Mouse (Mus musculus) liver, embryonic 15.5 days (tissue): ENCODE measurements around the gene Mafg. TPM values are rescaled to one million over a fixed set of nuclear protein-coding genes. Genes with fewer than 3 reads are reported as not detected.

ENCODE experiments used
- ATAC-seq: fragments of 200-750 bp; cut with Nextera tagmentation; 2 replicates; pipeline ENCODE4 v1.8.0; 2017; ENCODE audit warnings: moderate number of reproducible peaks, mild to moderate bottlenecking, moderate library complexity; ENCODE audit not compliant: insufficient read depth
- H3K27ac ChIP-seq: fragments of 300-500 bp; sonication (generic); replicated peaks from 2 replicates; pipeline ENCODE4 v1.5.1; 2015; ENCODE audit warnings: mild to moderate bottlenecking, inconsistent platforms
- H3K27me3 ChIP-seq: fragments of 300-500 bp; sonication (generic); 2 replicates; pipeline ENCODE4 v1.6.1; 2015; ENCODE audit warnings: mild to moderate bottlenecking, inconsistent platforms
- H3K36me3 ChIP-seq: fragments of 300-500 bp; sonication (generic); replicated peaks from 2 replicates; pipeline ENCODE4 v1.6.1; 2015; ENCODE audit warnings: moderate library complexity, mild to moderate bottlenecking, inconsistent platforms
- H3K4me1 ChIP-seq: fragments of 300-500 bp; sonication (generic); replicated peaks from 2 replicates; pipeline ENCODE4 v1.6.1; 2015; ENCODE audit warnings: inconsistent platforms
- H3K4me2 ChIP-seq: fragments of 300-500 bp; sonication (generic); 2 replicates; pipeline ENCODE4 v1.6.1; 2015; ENCODE audit warnings: moderate library complexity, mild to moderate bottlenecking, inconsistent platforms
- H3K4me3 ChIP-seq: fragments of 300-500 bp; sonication (generic); replicated peaks from 2 replicates; pipeline ENCODE4 v1.5.1; 2015; ENCODE audit warnings: mild to moderate bottlenecking, inconsistent platforms
- H3K9ac ChIP-seq: fragments of 300-500 bp; sonication (generic); 2 replicates; pipeline ENCODE4 v1.6.1; 2015; ENCODE audit warnings: moderate library complexity, mild to moderate bottlenecking, inconsistent platforms
- H3K9me3 ChIP-seq: fragments of 300-500 bp; sonication (generic); replicated peaks from 2 replicates; pipeline ENCODE4 v1.6.1; 2016; ENCODE audit warnings: inconsistent platforms
- WGBS: fragments of 180-500 bp; shearing (Covaris S2); methylation state at CpG from one replicate; pipeline ENCODE4 v1.1.7; 2015; ENCODE audit warnings: mixed read lengths; ENCODE audit not compliant: insufficient replicate concordance; 5-methylcytosine and 5-hydroxymethylcytosine counted together
- polyA plus RNA-seq: library from polyadenylated mRNA; unstranded; fragments of >200 nt; fragmentation: Nextera tagmentation; extraction: Ambion mirVana; gene quantifications from 2 replicates; pipeline ENCODE4 v1.2.1, GENCODE M21; 2015

Mafg gene
- polyA plus RNA-seq, 1 experiment from 2014 or later: 37.6 TPM

- H3K4me1 ChIP-seq: peaks cover 39% of the 10 kb centered on the region
- peaks cover 62% of the 10 kb centered on the region for H3K36me3 ChIP-seq
- H3K4me2 ChIP-seq: peak within 1 kb of the TSS; percentile 60
- no peaks in the 10 kb centered on the region for H3K9me3 ChIP-seq
- peaks cover 18% of the 10 kb centered on the region for H3K27me3 ChIP-seq
- H3K4me3 ChIP-seq: peak within 1 kb of the TSS; percentile 38
- H3K9ac ChIP-seq: peak within 1 kb of the TSS; percentile 26; the same call in 1 of the 2 replicates
- H3K27ac ChIP-seq: peak within 1 kb of the TSS; percentile 57; the same call in 1 of the 2 replicates
- peak; percentile 16; the same call in 1 of the 2 replicates for ATAC-seq
- 21% methylated on average over 45 of the region's 45 CpGs for WGBS
Observed at GRCm38 (mm10) chr11:120608241-120609034, 25.0 kb downstream of the Mafg start, which contains the start of gene Npb. Npb (plus strand) TSS chr11:120608477.

DNA sequence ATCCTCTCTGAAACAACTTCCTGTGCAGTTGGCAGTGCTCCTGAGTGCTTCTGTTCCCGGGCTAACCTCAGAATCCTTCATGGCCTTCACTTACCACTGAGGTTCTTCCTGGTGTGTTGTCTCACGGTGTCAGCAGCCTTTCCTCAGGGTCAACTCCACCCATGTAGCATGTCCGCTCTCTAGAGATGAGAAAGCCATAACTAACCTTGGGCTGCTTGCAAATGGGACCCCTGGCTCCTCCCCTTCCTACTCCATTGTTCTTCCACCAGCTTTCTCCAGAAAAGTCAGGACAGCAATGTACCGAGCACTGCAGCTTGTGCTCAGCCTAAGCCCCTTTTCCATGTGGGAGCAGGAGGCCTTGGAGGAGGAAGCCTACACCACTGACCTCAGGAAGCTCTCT is 26.6 kb downstream of the Mafg start:
- Histone ChIP-seq H3K4me3 (no peak overlapping the region), H3K36me3 (peaks cover 63% of the 10 kb centered on the region), H3K4me1 (peaks cover 49% of the 10 kb centered on the region), H3K4me2 (no peak overlapping the region), H3K27ac (no peak overlapping the region), H3K9ac (no peak overlapping the region), H3K9me3 (no peaks in the 10 kb centered on the region), H3K27me3 (peaks cover 18% of the 10 kb centered on the region)
- 66% methylated on average over 4 of the region's 4 CpGs for WGBS
- ATAC-seq: no peak

DNA sequence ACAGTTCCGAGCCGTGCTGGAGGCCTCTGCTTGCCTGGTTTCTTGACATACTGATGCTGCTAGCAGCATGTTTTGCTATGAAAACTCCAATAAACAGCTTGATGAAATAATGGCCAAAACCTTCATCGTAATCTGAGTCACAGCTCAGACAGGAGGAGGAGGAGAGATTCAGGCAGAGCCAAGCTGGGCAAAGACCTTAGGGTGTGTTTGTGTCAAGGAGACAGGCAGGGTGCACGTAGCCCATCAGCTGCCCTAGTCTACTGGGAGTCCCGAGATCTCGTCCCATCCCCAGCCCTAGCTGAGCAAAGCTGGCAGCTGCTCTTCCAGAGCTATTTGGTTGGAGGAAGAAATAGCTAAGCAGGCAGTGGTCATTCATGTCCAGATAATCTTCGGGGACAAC is 27.7 kb downstream of the Mafg start:
- Histone ChIP-seq H3K36me3 (peaks cover 60% of the 10 kb centered on the region), H3K27me3 (peaks cover 18% of the 10 kb centered on the region), H3K4me3 (no peak overlapping the region), H3K4me1 (peaks cover 53% of the 10 kb centered on the region), H3K9me3 (no peaks in the 10 kb centered on the region), H3K27ac (no peak overlapping the region), H3K4me2 (no peak overlapping the region), H3K9ac (no peak overlapping the region)
- no peak for ATAC-seq
- WGBS: 80% methylated on average over 7 of the region's 7 CpGs

DNA sequence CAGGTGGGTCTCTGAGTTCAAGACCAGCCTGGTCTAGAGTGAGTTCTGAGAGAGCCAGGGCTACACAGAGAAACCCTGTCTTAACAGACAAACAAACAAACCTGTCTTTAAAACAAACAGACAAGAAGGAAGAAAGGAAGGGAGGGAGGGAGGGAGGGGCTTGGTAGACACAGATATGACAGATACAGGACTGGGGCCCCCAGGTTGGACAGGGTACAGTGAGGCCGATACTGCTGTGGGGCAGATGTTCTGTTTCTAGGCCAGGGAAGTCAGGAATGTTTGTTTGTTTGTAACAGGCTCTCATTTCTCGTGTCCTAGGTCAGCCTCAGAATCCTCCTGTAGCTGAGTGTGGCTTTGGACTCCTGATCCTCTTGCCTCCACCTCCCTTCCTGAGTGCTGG is 29.9 kb downstream of the Mafg start:
- H3K4me3 ChIP-seq: no peak overlapping the region
- peak overlapping the region; percentile 54 for H3K4me2 ChIP-seq
- WGBS: 13% methylated on average over 2 of the region's 2 CpGs

DNA sequence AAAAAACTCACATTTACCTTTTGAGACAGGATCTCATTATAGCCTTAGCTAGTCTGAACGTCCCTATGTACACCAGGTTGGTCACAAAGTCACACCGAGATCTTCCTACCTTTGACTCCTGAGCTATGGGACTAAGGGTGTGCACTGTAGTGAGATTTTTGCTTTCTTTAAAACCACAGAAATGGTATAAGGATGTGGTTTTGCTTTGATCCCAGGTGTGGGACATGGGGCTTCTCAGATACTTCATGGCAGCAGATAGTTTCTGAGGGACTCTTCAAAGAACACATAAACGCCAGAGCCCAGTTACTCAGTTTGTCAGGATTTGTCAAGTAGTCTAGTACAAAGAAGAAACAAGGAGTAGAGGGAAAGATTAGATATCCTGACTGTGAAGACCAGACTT is 32.7 kb downstream of the Mafg start:
- Histone ChIP-seq H3K27me3 (no peaks in the 10 kb centered on the region), H3K9me3 (no peaks in the 10 kb centered on the region), H3K4me3 (no peak overlapping the region), H3K27ac (0 out of 2 replicates have a peak overlapping the region, but pooled peaks have one; percentile 3), H3K9ac (no peak overlapping the region), H3K4me1 (peaks cover 76% of the 10 kb centered on the region), H3K36me3 (peaks cover 65% of the 10 kb centered on the region), H3K4me2 (no peak overlapping the region)
- ATAC-seq: no peak
- WGBS: 80% methylated on average over 3 of the region's 3 CpGs

More for the DNA sequence above, 29.9 kb downstream of the Mafg start:
- H3K27ac ChIP-seq: peak overlapping the region; percentile 64
- H3K9ac ChIP-seq: peak overlapping the region; percentile 33; the same call in 1 of the 2 replicates
- peak; percentile 50; the same call in 1 of the 2 replicates for ATAC-seq
- H3K9me3 ChIP-seq: no peaks in the 10 kb centered on the region
- H3K27me3 ChIP-seq: peaks cover 12% of the 10 kb centered on the region
- H3K36me3 ChIP-seq: peaks cover 52% of the 10 kb centered on the region
- peaks cover 60% of the 10 kb centered on the region for H3K4me1 ChIP-seq

- Histone ChIP-seq H3K9me3 (no peaks in the 10 kb centered on the region), H3K9ac (peak overlapping the region; percentile 66), H3K4me2 (peak overlapping the region; percentile 95), H3K4me3 (peak overlapping the region; percentile 99), H3K27ac (peak overlapping the region; percentile 97), H3K27me3 (no peaks in the 10 kb centered on the region), H3K4me1 (peaks cover 77% of the 10 kb centered on the region), H3K36me3 (peaks cover 64% of the 10 kb centered on the region)
- WGBS: 42% methylated on average over 17 of the region's 17 CpGs
- no peak for ATAC-seq
Observed at GRCm38 (mm10) chr11:120598990-120599549, 34.3 kb downstream of the Mafg start.

GRCm38 (mm10) chr11:120598283-120598989 is 35.0 kb downstream of the Mafg start, which contains the start of the genes Alyref and Anapc11:
Alyref (minus strand) TSS chr11:120598365.
Anapc11 (plus strand) TSS chr11:120598421.
- H3K9me3 ChIP-seq: no peaks in the 10 kb centered on the region
- ATAC-seq: peak; percentile 98
- WGBS: under 1% methylated on average over 88 of the region's 88 CpGs

DNA sequence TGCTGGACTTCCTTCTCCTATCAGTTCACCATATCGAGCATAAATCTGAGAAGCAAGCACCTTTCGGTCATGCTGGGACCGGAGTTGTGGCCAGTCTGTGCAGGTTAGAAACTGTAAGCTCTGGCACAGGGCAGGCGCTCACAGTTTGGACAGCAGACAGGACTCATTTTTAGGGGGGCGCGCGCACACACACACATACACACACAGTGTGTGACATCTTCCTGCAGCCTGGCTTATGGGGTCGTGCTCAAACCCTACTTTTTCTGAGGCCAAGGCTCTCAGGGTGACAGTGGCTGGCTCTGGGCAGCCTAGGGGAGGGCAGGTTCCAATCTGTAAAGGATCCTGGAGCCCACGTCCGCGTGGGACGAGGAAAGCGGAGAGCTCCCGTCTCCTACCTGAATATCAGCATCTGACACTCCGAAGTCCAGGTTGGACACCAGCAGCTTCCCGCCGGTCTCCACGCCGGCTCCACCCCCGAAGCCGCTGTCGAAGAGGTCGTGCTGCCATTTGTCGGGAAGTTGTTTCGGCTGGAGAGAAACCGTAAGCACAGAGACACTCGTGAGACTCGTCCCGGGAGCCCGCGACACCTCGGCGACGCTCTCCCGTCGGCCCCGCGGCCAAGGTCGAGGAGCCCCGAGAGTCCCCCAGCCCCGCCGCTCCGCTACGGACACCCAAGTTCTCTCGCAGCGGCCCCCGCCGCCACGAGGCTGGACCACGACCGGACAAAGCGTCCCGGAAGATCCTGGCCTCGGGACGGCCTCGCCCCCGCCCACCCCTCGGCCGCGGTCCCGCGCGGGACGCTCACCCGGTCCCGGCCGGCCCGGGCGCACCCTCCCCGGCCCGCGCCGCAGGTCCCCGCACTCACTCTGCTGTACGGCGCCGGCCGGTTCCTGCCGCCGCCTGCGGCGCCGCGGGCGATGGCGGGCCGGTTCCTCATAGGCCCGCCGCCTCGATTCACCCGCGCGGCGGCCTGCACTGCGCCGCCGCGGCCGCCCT is 35.9 kb downstream of the Mafg start:
- Histone ChIP-seq H3K27ac (peak overlapping the region; percentile 97), H3K4me2 (peak overlapping the region; percentile 95), H3K27me3 (no peaks in the 10 kb centered on the region), H3K4me1 (peaks cover 62% of the 10 kb centered on the region), H3K36me3 (peaks cover 64% of the 10 kb centered on the region), H3K9me3 (no peaks in the 10 kb centered on the region), H3K4me3 (peak overlapping the region; percentile 99), H3K9ac (peak overlapping the region; percentile 98)
- 2% methylated on average over 99 of the region's 99 CpGs for WGBS
- peak; percentile 49 for ATAC-seq

More at GRCm38 (mm10) chr11:120598283-120598989, 35.0 kb downstream of the Mafg start, which contains the start of the genes Alyref and Anapc11:
- Histone ChIP-seq H3K4me1 (peaks cover 71% of the 10 kb centered on the region), H3K9ac (peak within 1 kb of the TSS; percentile 98), H3K27me3 (no peaks in the 10 kb centered on the region), H3K27ac (peak within 1 kb of the TSS; percentile 97), H3K4me2 (peak within 1 kb of the TSS; percentile 95), H3K36me3 (peaks cover 64% of the 10 kb centered on the region), H3K4me3 (peak within 1 kb of the TSS; percentile 99)

GRCm38 (mm10) chr11:120588531-120588930 is 44.9 kb downstream of the Mafg start:
- no peak overlapping the region for H3K4me2 ChIP-seq
- ATAC-seq: peak; percentile 51
- no peaks in the 10 kb centered on the region for H3K27me3 ChIP-seq
- peaks cover 98% of the 10 kb centered on the region for H3K36me3 ChIP-seq
- 20% methylated on average over 6 of the region's 6 CpGs for WGBS
- no peak overlapping the region for H3K27ac ChIP-seq
- H3K9me3 ChIP-seq: no peaks in the 10 kb centered on the region; the same call in 1 of the 2 replicates
- peaks cover 16% of the 10 kb centered on the region for H3K4me1 ChIP-seq
- no peak overlapping the region for H3K9ac ChIP-seq
- H3K4me3 ChIP-seq: no peak overlapping the region

- ATAC-seq: no peak
- H3K9ac ChIP-seq: no peak overlapping the region
- no peak overlapping the region for H3K4me3 ChIP-seq
- no peak overlapping the region for H3K27ac ChIP-seq
- H3K9me3 ChIP-seq: no peaks in the 10 kb centered on the region; the same call in 1 of the 2 replicates
- H3K4me1 ChIP-seq: peaks cover 39% of the 10 kb centered on the region
- no peaks in the 10 kb centered on the region for H3K27me3 ChIP-seq
- no peak overlapping the region for H3K4me2 ChIP-seq
- H3K36me3 ChIP-seq: peaks cover 66% of the 10 kb centered on the region
- WGBS: 86% methylated on average over 1 of the region's 1 CpGs
Observed at GRCm38 (mm10) chr11:120583937-120584336, 49.5 kb downstream of the Mafg start.
